Mouse (Mus musculus): ENCODE results near the gene Slc35a5. TPM values are rescaled to one million over a fixed set of nuclear protein-coding genes. Genes with fewer than 3 reads are reported as not detected.

The Slc35a5 gene
- polyA plus RNA-seq, 1 experiment = 40.0 TPM

DNA sequence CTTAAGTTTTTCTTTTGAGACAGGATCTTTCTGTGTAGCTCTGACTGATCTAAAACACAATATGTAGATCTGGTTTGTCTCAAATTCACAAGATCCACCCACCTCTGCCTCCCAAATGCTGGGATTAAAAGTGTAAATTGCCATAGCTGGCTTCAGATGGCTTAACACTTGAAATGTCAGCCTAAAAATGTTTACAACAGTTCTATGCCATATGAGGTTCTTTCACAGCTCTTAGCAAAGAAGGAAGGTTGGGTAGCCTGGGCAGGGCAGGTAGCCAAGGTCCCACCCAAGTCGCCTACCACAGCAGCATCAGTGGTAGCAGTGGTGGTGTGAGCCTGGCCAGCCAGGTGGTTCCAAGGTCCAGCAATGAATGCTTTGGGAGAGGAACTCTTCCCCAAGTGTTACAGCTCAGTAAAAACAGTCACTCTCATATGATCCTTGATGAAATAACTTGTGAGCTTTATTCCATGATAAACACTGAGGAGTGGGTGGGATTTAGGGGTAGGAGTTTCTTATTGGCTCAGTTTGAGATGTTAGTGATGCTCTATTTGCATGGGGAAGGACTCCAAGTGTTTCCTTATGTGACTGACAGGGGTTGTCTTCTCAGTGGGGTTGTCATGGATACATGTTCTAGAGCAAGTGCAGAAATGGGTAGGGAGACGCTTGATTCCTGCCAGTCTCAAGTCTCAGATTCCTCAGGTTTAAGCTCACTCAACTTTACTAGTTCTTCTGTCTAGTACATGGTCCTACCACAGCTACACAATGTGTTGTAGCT lies 30.4 kb downstream of the Slc35a5 start:
- Histone ChIP-seq H3K27me3 (ENCODE audit: control insufficient read depth, insufficient read depth, low read length) (no peaks in the 10 kb centered on the region), H3K27ac (ENCODE audit: insufficient read depth, low read length) (no peak overlapping the region), H3K4me3 (replicated peaks; ENCODE audit: insufficient read depth, low read depth, low read length) (no peak overlapping the region), H3K4me1 (ENCODE audit: control insufficient read depth, insufficient read depth, low read length) (no peaks in the 10 kb centered on the region)
- TF ChIP-seq CTCF (IDR thresholded peaks at IDR 0.05; ENCODE audit: borderline replicate concordance, insufficient read depth, low read depth, low read length) (no peak), POLR2A (IDR thresholded peaks at IDR 0.05; ENCODE audit: borderline replicate concordance, insufficient read depth, low read length) (no peak)
- DNase-seq = no peak
- 66% methylated on average over 2 of the region's 2 CpGs for WGBS

DNA sequence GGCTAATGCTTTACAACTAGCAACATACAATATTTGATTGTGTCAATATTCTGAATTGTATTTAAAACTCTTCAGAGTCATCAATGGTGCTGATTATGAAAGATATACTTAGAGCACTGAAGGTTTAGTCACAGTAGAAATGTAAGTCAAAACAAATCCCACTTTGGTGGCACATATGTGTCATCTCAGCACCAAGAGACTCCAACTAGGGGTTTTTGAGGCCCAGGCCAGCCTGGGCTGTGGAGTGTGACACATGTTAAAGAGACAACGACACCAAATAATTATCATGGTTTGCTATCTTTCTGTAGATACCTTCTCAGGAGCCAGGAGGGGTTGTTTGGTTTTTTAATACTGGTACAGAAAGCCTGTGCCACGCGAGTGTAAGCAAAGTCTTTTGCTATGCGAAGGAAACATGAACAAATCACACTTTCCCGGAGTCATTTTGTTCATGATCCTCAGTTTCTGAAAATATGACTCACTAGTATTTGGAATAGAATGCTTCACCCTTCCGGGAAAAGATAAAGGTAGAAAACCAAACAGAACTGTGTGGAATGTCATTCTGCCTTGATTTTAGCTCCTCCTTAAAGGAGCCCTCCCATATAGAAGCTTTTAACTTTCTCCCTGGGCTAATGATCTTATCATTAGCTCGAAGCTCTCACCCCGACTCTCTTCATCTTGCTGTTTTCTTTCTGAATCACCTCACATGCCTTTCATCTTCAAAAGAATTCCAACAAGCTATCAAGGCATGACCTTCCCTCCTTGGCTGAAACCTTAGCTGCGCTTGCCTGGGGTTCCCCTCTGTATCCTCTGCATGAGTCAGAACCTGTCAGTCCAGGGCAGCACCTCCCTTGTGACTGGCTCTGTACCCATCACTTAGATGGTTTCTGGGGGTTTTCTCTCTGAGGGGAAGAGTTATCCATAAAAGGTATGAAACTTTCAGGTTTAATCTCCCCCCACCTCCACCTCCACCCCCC lies 34.0 kb downstream of the Slc35a5 start:
- DNase-seq = no peak
- H3K27ac ChIP-seq (ENCODE audit: insufficient read depth, low read length) = no peak overlapping the region
- 82% methylated on average over 9 of the region's 9 CpGs for WGBS
- no peaks in the 10 kb centered on the region; the same call in 1 of the 2 replicates for H3K4me1 ChIP-seq (ENCODE audit: control insufficient read depth, insufficient read depth, low read length)
- no peaks in the 10 kb centered on the region for H3K27me3 ChIP-seq (ENCODE audit: control insufficient read depth, insufficient read depth, low read length)
- H3K4me3 ChIP-seq (replicated peaks; ENCODE audit: insufficient read depth, low read depth, low read length) = no peak overlapping the region
- TF ChIP-seq POLR2A (IDR thresholded peaks at IDR 0.05; ENCODE audit: borderline replicate concordance, insufficient read depth, low read length) = no peak
- TF ChIP-seq CTCF (IDR thresholded peaks at IDR 0.05; ENCODE audit: borderline replicate concordance, insufficient read depth, low read depth, low read length) = no peak

DNA sequence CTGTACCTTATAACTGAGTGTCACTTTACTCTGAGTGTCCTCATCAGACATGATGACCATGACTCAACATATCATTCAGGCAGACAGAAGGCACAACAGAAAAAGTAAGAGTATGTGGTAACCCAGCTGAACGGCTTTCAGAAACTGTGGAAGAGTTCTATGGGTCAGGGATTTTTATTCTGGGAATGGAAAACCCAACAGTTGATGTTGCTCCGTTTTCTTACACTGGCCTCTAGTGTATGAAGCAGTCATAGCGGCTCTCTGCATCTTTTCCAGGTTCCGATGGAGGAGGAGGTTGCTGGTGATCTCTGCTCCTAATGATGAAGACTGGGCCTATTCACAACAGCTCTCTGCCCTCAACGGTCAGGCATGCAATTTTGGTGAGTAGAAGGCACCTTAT lies 35.9 kb downstream of the Slc35a5 start:
- 60% methylated on average over 5 of the region's 5 CpGs for WGBS
- Histone ChIP-seq H3K4me1 (ENCODE audit: control insufficient read depth, insufficient read depth, low read length) (no peaks in the 10 kb centered on the region; the same call in 1 of the 2 replicates), H3K27ac (ENCODE audit: insufficient read depth, low read length) (no peak overlapping the region), H3K27me3 (ENCODE audit: control insufficient read depth, insufficient read depth, low read length) (no peaks in the 10 kb centered on the region), H3K4me3 (replicated peaks; ENCODE audit: insufficient read depth, low read depth, low read length) (no peak overlapping the region)
- peak; percentile 11 to 24 for DNase-seq
- TF ChIP-seq CTCF (IDR thresholded peaks at IDR 0.05; ENCODE audit: borderline replicate concordance, insufficient read depth, low read depth, low read length) = peak; percentile 17; the same call in 1 of the 2 replicates
- TF ChIP-seq POLR2A (IDR thresholded peaks at IDR 0.05; ENCODE audit: borderline replicate concordance, insufficient read depth, low read length) = no peak

DNA sequence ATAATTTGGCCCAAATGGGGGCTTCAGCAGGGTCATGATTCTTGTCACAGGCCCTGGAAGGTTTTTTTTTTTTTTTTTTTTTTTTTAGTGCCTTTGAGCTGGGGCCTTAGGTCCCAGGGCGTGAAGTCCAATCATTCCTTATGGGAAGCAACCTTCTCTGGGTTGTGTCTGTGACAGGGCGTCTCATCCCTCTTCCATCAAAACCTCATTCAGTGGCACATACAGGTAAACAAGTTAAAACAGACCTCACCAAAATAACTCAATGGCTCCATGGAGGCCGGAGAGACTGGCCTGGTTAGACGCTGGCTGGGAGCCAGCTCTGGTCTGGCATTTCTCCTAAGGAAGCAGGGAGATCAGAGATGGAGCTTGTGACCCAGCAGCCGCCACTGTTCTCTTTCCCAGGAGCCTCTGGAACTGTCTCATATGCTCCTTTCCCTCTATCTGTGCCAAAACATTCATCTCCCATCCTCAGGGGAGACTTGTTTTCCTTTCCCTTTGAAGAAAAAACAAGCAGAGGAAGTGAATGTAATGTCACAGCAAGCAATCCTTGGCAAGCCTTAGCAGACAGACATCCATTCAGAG lies 37.6 kb downstream of the Slc35a5 start:
- no peaks in the 10 kb centered on the region for H3K27me3 ChIP-seq (ENCODE audit: control insufficient read depth, insufficient read depth, low read length)
- no peak for TF ChIP-seq CTCF (IDR thresholded peaks at IDR 0.05; ENCODE audit: borderline replicate concordance, insufficient read depth, low read depth, low read length)
- no peak for TF ChIP-seq POLR2A (IDR thresholded peaks at IDR 0.05; ENCODE audit: borderline replicate concordance, insufficient read depth, low read length)
- H3K27ac ChIP-seq (ENCODE audit: insufficient read depth, low read length) = peak overlapping the region; percentile 17; the same call in 1 of the 2 replicates
- H3K4me3 ChIP-seq (replicated peaks; ENCODE audit: insufficient read depth, low read depth, low read length) = no peak overlapping the region
- 33% methylated on average over 5 of the region's 5 CpGs for WGBS
- no peaks in the 10 kb centered on the region; the same call in 1 of the 2 replicates for H3K4me1 ChIP-seq (ENCODE audit: control insufficient read depth, insufficient read depth, low read length)
- peak; percentile 73 to 77 for DNase-seq

DNA sequence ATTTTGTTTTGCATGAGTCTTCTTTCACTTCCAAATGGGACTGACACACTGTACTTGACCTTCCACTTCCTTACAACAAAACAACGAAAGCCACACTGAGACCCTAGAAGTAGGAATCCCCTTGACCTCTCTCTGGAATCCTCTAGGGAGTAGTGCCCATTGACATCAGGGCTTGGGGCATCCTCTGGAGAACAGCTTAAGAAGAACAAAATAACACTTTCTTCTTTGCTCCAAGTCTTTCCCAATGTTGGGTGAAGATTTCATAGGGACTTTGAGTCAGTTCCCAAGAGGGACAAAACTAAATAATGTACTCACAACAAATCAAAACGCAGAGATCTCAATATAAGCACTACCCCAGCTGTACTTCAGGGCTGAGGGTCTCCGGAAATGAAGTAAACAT lies 39.7 kb downstream of the Slc35a5 start:
- Histone ChIP-seq H3K4me3 (replicated peaks; ENCODE audit: insufficient read depth, low read depth, low read length) (no peak overlapping the region), H3K4me1 (ENCODE audit: control insufficient read depth, insufficient read depth, low read length) (no peaks in the 10 kb centered on the region; the same call in 1 of the 2 replicates), H3K27me3 (ENCODE audit: control insufficient read depth, insufficient read depth, low read length) (no peaks in the 10 kb centered on the region), H3K27ac (ENCODE audit: insufficient read depth, low read length) (no peak overlapping the region)
- TF ChIP-seq POLR2A (IDR thresholded peaks at IDR 0.05; ENCODE audit: borderline replicate concordance, insufficient read depth, low read length) (no peak), CTCF (IDR thresholded peaks at IDR 0.05; ENCODE audit: borderline replicate concordance, insufficient read depth, low read depth, low read length) (no peak)
- 82% methylated on average over 3 of the region's 3 CpGs for WGBS
- no peak for DNase-seq

DNA sequence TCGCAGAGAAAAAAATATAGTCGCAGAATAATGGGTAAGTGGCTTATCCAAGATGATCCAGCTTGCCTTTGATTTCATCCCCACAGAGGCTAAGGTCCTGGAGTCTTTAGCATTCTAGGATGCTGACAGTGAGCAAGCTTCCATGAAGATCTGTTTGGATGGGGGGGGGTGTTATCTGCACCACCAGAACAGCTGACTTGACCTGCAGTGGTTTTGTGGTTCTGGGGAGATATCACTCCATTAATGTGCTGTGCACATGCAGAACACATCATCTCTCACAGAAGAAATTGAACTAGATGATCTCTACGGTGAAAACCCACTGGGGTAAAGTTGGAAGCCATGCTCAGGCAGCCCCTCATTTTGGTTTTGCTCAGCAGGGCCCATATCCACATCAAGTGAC lies 41.3 kb downstream of the Slc35a5 start:
- Histone ChIP-seq H3K4me1 (ENCODE audit: control insufficient read depth, insufficient read depth, low read length) (no peaks in the 10 kb centered on the region; the same call in 1 of the 2 replicates), H3K27ac (ENCODE audit: insufficient read depth, low read length) (no peak overlapping the region), H3K4me3 (replicated peaks; ENCODE audit: insufficient read depth, low read depth, low read length) (no peak overlapping the region), H3K27me3 (ENCODE audit: control insufficient read depth, insufficient read depth, low read length) (no peaks in the 10 kb centered on the region)
- WGBS = 93% methylated on average over 3 of the region's 3 CpGs
- no peak for DNase-seq
- TF ChIP-seq POLR2A (IDR thresholded peaks at IDR 0.05; ENCODE audit: borderline replicate concordance, insufficient read depth, low read length) = no peak
- TF ChIP-seq CTCF (IDR thresholded peaks at IDR 0.05; ENCODE audit: borderline replicate concordance, insufficient read depth, low read depth, low read length) = no peak

DNA sequence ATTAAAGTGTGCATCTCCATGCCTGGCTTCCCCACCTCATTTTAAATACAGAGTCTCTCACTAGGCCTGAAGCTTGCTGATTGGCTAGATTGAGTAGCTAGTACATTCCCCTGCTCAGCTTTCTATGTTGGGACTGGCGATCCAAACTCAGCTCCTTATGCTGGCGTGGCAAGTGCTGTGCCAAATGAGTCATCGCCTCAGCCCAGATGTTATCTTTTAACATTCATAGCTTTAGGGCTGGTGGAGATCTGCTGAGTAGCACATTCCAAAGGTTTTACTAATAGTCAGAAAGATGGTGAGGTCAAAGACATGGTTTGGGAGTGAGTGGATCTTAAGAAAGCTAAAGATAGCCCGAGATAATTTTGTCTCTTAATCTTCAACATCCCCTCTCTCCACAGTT lies 48.0 kb downstream of the Slc35a5 start:
- DNase-seq = no peak
- H3K4me1 ChIP-seq (ENCODE audit: control insufficient read depth, insufficient read depth, low read length) = no peaks in the 10 kb centered on the region
- no peak overlapping the region for H3K4me3 ChIP-seq (replicated peaks; ENCODE audit: insufficient read depth, low read depth, low read length)
- no peak for TF ChIP-seq POLR2A (IDR thresholded peaks at IDR 0.05; ENCODE audit: borderline replicate concordance, insufficient read depth, low read length)
- no peak for TF ChIP-seq CTCF (IDR thresholded peaks at IDR 0.05; ENCODE audit: borderline replicate concordance, insufficient read depth, low read depth, low read length)
- no peaks in the 10 kb centered on the region for H3K27me3 ChIP-seq (ENCODE audit: control insufficient read depth, insufficient read depth, low read length)
- WGBS = 73% methylated on average over 4 of the region's 4 CpGs
- no peak overlapping the region for H3K27ac ChIP-seq (ENCODE audit: insufficient read depth, low read length)
